Mouse (Mus musculus) CD4-positive helper T cell, adult 2 months (primary cell): ENCODE data around the gene Fam83f.
A peak's percentile ranks its signal among the peaks of the same experiment; 100 is the strongest.

Experiments used
- DNase-seq: peaks from one replicate; pipeline ENCODE4 v3.0.0-alpha.2; 2012; ENCODE audit warnings: low read depth, missing footprints, low spot score

Gene Fam83f

DNA sequence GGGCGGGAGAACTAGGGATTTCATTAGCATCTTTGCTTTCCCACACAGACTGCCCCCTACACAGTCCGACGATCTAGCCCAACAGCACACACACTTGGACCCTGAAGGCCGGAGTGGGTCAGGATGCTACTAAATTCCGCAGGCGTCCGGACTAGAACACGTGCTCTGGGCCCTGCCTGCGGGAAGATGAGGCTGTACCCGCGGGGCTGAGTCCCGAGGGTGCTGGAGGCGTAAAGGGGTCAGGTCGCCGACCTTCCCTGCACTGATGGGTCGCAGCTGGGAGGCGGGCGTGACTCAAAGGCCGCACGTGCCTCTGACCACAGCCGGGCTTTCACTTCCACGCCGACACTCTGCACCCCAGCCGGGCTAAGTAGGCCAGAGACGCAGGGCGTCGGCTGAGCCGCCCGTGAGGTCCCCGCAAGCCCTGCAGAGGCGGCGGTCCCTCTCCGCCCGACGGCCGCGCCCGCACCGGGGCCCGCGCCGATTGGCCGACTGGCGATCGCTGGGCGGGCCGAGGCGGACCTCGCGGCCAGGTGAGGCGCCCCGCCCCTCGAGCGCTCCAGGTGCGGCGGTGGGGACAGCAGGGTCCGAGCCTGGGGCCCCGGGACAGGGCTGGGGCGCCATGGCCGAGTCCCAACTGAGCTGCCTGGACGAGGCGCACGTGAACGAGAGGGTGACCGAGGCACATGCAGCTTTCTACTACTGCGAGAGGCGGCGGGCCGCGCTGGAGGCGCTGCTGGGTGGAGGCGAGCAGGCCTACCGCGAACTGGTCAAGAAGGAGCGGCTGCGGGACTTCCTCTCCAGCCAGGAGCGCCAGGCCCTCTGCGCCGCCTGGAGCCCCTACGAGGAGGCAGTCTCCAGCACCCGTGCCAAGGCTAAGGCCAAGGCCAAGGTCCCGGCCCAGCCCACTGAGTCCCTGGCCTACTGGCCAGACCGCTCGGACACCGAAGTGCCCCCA lies at the start of gene Fam83f:
Gene Fam83f (plus strand): TSS at position 553 of the 958 bp plus-strand sequence.
- DNase-seq: no peak

DNA sequence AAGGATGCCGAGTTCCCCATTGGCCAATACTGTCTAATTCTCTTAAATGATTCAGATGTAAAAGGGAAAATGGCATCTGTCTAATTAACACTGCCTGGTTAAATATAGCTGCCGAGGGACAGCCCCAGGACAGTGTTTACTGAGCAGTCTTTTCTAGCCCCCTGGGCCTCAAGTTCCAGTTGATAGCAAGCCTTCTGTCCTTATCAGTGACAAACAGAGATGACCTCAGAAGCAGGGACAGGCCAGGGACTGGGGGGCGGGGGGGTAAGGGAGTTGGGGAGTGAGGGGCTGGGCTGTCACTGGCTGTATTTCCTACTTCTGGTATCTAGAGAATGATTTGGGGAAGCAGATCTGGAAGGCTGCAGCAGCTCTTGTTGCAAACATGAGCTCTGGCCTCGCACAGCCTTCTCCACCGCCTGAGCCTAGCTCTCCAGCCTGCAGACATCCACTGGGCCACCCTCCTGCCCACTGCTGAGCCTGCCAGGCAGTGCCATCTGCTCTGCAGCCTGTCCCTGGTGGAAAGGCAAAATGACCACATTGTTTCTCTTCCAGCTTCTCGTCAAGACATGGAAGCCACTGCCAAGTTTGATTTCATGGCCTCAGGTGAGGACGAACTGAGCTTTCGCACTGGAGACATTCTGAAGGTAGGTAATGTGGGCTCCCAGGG lies 48.3 kb upstream of the Fam83f start:
- DNase-seq: no peak

DNA sequence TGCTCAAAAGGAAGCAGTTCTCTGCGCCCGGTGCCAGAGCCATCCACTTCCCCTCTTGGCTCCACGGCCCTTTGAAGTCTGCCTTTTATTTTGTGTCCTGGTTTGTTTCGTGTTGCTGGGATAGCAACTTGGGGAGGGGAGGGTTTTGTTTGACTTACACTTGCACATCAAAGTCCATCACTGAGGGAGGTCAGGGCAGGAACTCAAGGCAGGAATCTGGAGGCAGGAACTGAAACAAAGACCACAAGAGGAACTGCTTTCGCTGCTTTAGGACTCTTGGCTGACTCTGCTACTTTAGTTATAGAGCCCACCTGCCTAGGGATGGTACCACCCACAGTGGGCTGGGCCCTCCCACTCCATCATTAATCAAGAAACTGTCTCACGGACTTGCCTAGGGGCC lies 45.2 kb upstream of the Fam83f start:
- DNase-seq: no peak

DNA sequence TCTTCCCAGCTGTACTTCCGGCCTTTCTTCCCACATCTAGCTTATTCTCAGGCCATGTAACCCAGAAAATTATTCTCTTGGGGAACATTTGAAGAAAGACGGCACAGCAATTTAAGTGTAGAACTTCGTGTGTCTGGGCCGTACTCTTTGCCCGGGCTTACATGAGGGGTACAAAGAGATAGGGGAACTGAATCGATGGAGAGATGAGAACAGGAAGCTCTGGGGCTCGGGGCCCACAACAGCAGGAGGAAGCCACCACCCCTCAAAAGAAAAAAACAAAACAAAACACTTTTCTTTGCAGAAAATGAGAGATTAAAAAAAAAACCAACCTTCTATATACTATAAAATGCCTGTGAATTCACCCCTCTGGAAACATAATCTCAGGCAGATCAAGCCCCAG lies 41.5 kb upstream of the Fam83f start:
- peak; percentile 50 for DNase-seq

DNA sequence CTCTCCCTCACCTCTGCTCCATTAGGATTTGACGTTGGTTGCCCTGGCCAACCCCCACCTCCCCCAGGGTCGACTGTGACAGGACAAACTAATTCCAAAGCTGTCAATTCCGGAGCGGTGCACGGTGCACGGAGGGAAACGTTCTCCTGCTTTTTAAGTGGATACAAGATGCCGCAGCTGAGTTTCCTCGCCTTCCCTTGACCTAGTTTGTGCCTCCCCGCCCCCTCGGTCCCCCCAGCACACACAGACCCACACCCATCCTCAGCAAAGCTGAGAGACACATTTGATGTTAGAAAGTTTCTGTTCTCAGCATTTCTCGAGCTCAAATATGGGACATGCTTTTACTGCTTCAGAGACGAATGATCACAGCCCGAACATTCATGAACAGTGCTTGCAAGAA lies 40.9 kb upstream of the Fam83f start:
- no peak for DNase-seq

DNA sequence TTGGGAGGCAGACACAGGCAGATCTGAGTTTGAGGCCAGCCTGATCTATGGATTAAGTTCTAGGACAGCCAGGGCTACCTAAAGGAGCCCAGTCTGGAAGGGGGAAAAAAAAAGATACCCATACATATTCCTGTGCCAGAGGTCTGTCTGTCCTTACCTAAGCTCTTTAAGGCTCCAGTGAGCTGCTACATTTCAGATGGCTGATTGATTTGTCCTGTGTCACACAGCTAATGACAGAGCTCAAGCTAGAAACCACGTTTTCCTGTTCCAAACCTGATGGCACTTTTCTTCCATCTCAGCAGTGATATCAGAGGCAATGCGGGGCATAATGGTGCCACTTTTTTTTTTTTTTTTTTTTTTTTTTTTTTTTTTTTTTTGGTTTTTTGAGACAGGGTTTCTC lies 40.3 kb upstream of the Fam83f start:
- peak; percentile 48 for DNase-seq

DNA sequence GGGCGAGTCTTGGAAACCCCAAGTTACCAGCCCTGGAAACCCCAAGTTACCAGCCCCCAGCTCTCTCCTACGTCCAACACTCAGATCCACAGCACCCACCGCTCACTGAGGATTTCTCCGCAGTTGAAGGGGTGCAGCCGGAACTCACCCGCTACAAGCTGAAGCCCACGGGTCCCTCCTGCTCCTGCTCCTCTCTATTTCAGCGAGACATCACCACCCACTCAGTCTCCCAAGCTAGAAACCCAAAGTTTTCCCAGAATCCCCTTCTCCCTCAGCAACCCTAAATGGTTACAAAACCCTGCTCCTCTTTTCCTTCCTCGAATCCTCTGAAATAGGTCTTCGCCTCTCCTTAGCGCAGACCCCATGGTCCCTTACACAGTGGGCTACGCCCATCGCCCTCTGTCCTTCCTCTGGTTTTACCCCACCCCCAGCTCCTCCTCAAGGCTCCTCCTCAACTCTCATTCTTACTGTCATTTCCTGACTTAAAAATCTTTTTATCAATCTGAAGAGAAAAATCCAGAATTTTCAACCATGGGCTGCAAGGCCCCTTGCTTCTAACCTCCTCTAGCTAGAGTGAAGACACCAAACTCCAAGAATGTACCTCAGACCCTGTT lies 39.3 kb upstream of the Fam83f start:
- DNase-seq: peak; percentile 55

DNA sequence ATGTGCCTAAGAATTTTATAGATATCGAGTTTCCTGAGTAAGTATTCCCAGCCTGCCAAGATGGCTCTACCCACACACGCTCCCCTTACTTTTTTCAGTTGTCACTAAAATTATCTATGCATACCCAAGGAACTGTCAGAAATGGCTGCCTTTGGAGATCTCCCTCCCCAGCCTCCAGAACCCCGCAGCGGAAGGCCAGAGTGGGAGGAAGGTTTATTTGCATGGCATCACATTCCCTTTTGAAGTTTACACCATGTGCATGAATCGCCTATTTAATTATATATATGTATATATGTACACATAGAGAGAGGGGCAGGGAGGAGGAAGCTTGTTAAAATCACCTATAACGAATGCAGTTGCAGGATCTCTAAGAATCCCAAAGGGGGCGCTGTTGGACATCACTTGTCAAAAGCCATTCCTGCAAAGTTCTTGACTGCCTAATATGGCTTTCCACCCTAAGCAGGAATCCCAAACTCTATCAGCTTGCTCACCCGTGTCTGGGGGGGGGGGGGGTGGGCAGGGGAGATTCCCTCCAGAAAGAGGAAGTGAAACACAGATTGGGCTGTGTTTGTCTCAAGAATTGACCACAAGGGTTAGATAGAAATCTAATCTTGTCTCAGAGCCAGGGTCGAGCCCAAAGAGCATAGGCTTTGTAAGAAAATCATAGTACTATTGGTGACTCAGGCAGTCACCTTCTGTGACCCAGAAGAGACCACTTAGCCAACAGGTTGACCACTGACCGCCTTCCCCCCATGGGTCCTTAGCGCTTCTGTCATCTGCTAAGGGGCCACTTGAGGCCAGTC lies 37.1 kb upstream of the Fam83f start:
- DNase-seq: peak; percentile 72

DNA sequence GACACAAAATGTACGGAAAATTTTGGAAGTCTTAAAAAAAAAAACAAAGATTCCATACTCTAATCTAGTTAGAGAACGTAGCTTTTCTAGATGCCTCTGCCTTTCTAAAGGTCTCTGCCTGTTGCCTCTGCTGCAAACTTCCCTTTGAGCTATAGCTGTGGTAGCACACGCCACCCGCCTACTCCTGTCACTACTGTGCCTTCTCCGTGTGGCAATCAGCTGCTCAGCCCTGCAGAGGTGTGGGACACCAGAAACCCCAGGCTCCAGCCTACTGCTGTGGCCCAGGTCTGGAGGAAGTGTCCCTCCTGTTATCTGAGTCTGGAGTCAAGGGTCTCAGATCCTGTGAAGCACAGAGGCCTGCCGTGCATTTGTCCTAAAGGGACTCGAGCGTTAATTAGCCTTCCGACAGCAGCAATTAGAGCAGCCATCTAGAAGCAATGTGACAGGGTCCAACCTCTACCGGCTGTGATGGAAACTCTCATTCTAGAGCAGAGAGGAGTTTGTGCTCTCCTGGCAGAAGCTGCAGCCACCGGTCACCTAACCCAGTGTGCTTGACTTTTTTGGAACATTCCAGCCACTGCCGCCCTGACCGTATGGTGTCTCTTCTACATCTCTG lies 34.8 kb upstream of the Fam83f start:
- no peak for DNase-seq

DNA sequence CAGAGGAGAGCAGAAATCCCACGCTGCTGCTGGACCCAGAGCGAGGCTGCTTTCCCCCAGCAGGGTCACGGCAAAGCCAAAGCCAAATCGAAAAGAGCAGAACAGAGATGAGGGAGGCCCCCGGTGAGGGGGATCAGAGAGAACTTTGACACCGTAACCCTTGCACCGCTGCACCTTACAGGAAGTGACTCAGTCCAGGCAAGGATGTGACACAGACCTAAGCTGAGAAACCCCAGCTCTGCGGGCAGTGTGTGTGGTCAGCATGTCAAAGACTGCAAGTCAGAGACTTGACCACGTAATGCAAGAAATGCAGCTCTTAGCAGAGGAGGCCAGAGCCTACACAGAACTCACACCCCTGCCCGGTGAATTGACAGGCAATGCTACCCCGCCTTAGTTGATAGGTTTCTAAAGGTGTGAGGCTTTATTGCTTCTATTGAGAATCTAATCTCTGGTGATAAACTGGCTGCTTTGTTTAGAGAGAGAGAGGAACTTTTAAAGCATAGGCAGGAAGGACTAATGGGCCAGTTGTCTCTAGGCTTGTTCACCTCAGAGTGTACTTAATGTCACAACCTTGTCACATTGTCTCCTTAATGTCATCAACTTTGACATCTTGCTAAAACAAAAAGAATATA lies 32.5 kb upstream of the Fam83f start:
- peak; percentile 79 for DNase-seq

DNA sequence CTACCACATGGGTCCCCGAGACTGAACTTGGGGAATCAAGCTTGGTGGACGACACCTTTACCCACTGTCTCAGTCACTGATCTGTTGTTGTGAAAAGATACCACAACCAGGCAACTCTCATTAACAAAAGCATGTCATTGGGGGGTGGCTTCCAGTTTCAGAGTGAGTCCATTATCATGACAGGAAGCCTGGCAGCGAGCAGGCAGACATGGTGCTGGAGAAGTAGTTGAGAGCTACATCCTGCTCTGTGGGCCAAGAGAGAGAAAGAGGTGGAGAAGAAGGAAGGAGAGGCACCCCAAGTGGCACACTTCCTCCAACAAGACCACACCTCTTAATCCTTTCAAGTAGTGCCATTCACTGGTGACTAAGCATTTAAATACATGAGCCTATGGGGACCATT lies 31.8 kb upstream of the Fam83f start:
- DNase-seq: peak; percentile 50

DNA sequence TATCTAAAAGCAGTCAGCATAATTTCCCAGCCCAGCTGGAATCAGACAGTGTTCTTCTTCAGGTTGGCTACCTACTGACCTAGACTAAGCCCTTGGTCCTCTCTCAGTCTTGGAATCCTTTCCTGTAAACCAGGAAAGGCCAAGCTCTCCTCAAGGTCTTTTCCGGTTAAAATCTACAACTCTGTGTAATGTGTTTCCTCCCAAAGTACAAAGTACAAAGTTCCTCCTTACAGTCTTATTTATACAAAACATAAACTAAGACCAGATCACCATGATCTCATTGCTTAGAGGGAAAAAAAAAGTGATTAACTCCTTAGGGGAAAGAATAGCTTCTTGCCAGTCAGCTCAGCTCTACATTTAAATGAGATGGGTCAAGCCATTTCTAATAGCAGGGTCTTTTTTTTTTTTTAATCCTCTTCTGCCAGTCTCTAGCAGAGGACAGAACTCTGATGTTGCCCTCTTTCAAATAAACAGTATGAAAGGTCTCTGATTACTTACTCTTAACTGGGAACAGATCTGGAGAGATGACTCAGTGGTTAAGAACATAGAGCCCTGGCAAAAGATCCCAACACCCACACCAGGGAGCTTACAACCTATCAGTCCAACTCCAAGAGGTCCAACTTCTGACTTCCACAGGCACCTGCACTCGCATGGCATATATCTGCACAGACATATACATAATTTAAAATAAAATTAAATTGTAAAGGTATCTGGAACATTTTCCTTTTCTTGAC lies 29.8 kb upstream of the Fam83f start:
- DNase-seq: no peak

DNA sequence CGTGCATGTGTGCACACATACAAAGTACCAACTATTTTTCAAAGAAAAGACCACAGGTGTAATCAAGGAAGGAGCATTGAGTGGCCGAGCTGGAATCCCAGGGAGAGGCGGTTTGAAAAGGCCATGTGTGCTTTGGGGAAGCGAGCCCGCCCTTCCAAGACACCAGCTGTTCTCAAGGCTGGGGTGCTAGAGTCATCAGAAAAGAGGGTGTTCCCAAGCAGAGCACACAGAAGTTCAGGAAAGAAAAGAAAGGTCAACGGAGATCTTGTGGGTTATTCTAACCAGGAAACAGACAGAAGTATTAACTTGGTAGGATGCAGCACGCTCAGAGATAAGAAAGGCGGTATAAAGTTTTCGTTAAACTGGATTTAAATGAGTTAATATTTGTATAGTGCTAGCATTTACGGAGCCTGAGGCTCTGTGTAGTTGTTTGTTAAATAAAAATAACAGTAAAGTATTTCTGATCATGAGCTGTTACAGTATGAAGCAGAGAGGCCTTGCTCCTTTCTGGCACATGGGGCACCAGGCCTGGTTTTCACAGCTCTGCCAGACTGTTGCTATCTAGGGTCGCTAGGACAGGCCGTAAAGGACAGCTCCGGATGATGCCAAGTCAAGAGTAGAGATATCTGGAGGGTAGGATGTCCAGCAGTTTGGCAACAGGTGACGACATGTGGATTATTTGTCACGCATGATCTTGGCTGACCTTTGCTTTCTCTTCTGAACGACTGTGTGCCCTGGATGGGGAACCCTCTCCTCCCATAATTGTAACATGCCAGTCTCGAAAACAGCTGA lies 26.4 kb upstream of the Fam83f start:
- DNase-seq: no peak

DNA sequence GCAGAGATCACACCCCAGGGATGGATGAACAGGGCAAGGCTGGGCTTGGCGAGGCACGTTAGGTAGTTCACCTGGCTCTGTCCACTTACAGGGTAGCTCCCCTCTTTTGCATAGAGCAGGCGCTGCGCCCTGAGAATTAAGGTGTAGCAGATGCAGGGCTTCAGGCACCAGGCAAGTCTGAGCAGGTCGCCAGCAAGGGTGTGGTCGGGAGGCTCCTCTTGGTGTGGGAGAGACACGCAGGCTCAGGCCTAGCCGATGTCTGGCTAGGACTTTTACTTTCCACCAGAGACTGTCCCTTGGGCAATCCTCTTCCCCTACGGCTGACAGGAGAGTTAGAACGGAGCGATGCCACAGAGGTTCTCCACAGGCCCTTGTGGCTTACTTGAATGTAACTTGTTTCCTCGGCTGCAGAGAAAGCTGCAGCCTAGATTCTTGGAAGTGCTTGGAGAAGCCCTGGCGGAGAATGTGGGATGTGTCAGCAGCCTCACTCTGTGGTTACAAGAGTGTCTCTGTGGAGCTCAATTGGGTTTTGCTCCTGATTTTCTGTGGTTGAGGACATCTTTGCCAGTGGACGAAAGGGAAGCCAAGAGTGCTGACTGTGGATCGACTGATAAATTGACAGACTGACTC lies 22.6 kb upstream of the Fam83f start:
- DNase-seq: no peak

DNA sequence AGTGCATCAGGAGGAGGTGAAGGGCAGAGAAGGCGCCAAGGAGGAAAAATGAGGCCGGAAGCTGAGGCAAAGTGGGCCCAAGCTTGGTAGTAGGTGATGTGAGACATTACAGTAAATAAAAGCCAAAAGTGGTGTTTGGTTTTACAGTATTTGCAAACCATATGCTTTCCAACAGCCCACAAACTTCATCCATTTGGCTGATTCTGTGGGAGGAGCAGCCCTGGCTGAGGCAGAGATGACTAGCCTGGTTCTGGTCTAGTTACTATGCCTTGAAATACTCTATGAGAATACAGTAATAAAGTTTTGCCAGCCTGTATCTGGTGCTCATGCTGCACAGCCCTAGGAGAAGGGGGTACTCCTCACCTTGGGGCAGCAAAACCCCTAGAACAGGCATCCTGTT lies 21.2 kb upstream of the Fam83f start:
- no peak for DNase-seq

DNA sequence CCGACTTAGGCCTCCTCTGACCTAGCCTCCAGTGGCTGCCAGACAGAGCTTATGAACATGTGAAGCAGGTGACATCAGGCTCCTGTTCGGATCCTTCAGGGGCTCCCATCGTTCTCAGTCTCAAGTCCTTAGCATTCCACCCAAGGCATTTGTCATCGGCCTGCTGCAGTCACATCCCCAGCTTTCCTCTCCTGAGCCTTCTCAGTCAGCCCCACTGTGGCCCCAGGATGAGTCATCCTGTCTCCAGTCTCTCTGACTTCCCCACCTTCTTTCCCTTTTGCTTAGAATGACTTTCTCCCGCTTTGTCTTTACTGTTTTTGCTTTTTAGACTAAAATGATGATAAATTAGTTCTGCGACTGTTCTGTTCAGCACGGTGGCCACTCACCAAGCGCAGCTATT lies 17.8 kb upstream of the Fam83f start:
- DNase-seq: no peak

DNA sequence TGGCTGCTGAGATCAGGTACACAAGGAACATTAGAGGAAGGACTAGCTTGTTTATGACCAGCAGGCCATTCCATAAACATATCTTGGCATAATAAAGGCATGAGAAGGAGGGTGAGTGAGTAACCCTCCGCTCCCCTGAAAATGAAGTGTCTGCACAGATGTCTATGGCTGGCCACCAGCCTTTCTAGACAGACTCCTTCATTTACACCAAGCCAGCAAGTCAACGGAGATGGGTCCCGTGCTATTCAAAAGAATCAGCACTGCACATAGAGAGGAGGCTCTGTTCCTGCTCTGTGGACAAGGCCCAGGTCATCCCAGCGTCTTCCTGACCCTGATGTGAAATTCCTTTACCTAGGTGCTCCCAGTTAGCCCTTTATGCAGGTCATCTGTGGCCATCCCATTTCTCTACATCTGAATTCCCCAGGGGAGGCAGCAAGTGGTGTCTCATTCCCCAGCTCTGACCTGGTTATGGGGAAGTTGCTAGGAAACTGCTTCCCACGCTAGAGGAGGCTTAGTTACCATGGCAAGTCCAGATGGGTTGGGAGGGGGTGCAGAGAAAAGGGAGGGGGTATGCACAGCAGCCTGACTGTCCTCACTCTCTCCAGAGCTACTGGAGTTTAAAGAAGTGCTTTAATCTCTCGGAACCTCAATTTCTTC lies 12.7 kb upstream of the Fam83f start:
- no peak for DNase-seq

DNA sequence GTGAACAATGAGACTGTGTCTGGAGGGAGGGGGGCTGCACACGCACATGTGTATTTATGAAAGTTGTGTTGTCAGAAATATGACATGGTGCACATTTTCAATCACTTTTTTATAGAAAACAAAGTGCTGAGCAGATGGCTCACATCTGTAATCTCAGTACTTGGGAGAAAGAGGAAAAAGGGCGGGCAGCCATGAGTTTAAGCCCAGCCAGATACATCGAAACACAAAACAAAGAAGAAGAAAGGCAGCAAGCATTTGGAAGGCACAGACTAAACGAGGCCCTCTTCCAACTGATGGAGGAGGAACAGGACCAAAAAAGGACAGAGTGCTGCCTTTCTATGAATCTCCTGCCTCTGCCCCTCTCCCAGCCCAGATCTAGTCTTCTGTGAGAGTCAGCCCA lies 10.7 kb upstream of the Fam83f start:
- no peak for DNase-seq
